In genomic region chr1:58458867-58459266, GRCm38 (mm10) we compare ENCODE assay signal across 17 mouse cellular contexts. TPM values are rescaled to one million over a fixed set of nuclear protein-coding genes. Genes with fewer than 3 reads are reported as not detected.
DNase-seq lines count a peak whose midpoint lies in the region; ATAC-seq and TF ChIP-seq lines count a peak whose summit lies in the region.
"Had no signal": no experiment of that assay in that cellular context is flagged by ENCODE, and none has a peak within 500 bp of the region (broad histone marks: within the 10 kb centered on the region; RNA-seq: fewer than 3 reads in every experiment).

No protein-coding gene starts in this region.

- no peak overlapping the region for H3K27ac ChIP-seq in embryonic facial prominence, embryonic 14.5 days (replicated peaks; ENCODE audit: low read depth, low read length)
- H3K27ac ChIP-seq in embryonic facial prominence, embryonic 10.5 days (replicated peaks), result no peak overlapping the region
- H3K27ac ChIP-seq in kidney, adult 2 months (ENCODE audit: insufficient read depth, low read depth, low read length), result no peak overlapping the region
- no peak overlapping the region for H3K27ac ChIP-seq in kidney, embryonic 16.5 days (ENCODE audit: low read length)
- no peak overlapping the region for H3K27ac ChIP-seq in liver, embryonic 12.5 days
- H3K27ac ChIP-seq: hindbrain, embryonic 12.5 days; kidney, postnatal 0 days; limb, embryonic 12.5 days; macrophage; neural tube, embryonic 12.5 days had no signal

- H3K4me3 ChIP-seq in embryonic facial prominence, embryonic 14.5 days (ENCODE audit: low read depth, low read length), result no peak overlapping the region
- no peak overlapping the region for H3K4me3 ChIP-seq in embryonic facial prominence, embryonic 10.5 days
- H3K4me3 ChIP-seq in kidney, adult 2 months (ENCODE audit: insufficient read depth, low read depth, low read length), result no peak overlapping the region
- no peak overlapping the region for H3K4me3 ChIP-seq in kidney, embryonic 16.5 days (ENCODE audit: low read length)
- H3K4me3 ChIP-seq in liver, embryonic 12.5 days, result no peak overlapping the region
- H3K4me3 ChIP-seq: hindbrain, embryonic 12.5 days; limb, embryonic 12.5 days; neural tube, embryonic 12.5 days had no signal

- H3K36me3 ChIP-seq in embryonic facial prominence, embryonic 14.5 days (ENCODE audit: control insufficient read depth, insufficient read depth, low read length), result peaks cover 97% of the 10 kb centered on the region
- H3K36me3 ChIP-seq in embryonic facial prominence, embryonic 10.5 days (replicated peaks), result peaks cover 100% of the 10 kb centered on the region
- H3K36me3 ChIP-seq in kidney, adult 2 months (ENCODE audit: control insufficient read depth, insufficient read depth, low read length), result peaks cover 2% of the 10 kb centered on the region
- peaks cover 70% of the 10 kb centered on the region for H3K36me3 ChIP-seq in kidney, embryonic 16.5 days (ENCODE audit: insufficient read depth, low read length)
- H3K36me3 ChIP-seq in liver, embryonic 12.5 days, result peaks cover 98% of the 10 kb centered on the region

- H3K4me2 ChIP-seq in embryonic facial prominence, embryonic 14.5 days (ENCODE audit: low read depth, low read length), result no peak overlapping the region
- H3K4me2 ChIP-seq in kidney, embryonic 16.5 days (replicated peaks; ENCODE audit: low read depth, low read length), result no peak overlapping the region
- H3K4me2 ChIP-seq in liver, embryonic 12.5 days, result no peak overlapping the region
- H3K4me2 ChIP-seq: hindbrain, embryonic 12.5 days; limb, embryonic 12.5 days; neural tube, embryonic 12.5 days had no signal

- H3K9me3 ChIP-seq in embryonic facial prominence, embryonic 14.5 days (ENCODE audit: control insufficient read depth, low read length), result no peaks in the 10 kb centered on the region
- no peaks in the 10 kb centered on the region for H3K9me3 ChIP-seq in embryonic facial prominence, embryonic 10.5 days
- H3K9me3 ChIP-seq in kidney, embryonic 16.5 days (ENCODE audit: low read length), result no peaks in the 10 kb centered on the region
- H3K9me3 ChIP-seq in liver, embryonic 12.5 days (replicated peaks), result no peaks in the 10 kb centered on the region
- H3K9me3 ChIP-seq: hindbrain, embryonic 12.5 days; limb, embryonic 12.5 days; neural tube, embryonic 12.5 days had no signal

- no peak for ATAC-seq in embryonic facial prominence, embryonic 14.5 days (ENCODE audit: low read depth)
- no peak for ATAC-seq in kidney, embryonic 16.5 days (ENCODE audit: low FRiP score, low TSS enrichment)
- ATAC-seq in liver, embryonic 12.5 days, result no peak
- ATAC-seq: CD4-positive, CD25-positive, alpha-beta regulatory T cell, adult 4 months; midbrain, embryonic 16.5 days had no signal

- peak; percentile 55 for DNase-seq in embryonic facial prominence, embryonic 14.5 days (ENCODE audit: low spot score)
- DNase-seq in embryonic facial prominence, embryonic 10.5 days (ENCODE audit: low spot score), result no peak
- peak; percentile 58 for DNase-seq in kidney, adult 2 months
- DNase-seq in right cerebral cortex, adult 18-20 months, result peak; percentile 38
- DNase-seq in right cerebral cortex, postnatal 25 days, result no peak
- peak; percentile 29 to 47 for DNase-seq in kidney, postnatal 4 days
- DNase-seq: spleen, adult 18-20 months; thymus, postnatal 4 days had no signal

- H3K9ac ChIP-seq in embryonic facial prominence, embryonic 14.5 days (ENCODE audit: low read depth, low read length), result no peak overlapping the region
- H3K9ac ChIP-seq in kidney, embryonic 16.5 days (replicated peaks; ENCODE audit: low read length), result no peak overlapping the region
- no peak overlapping the region for H3K9ac ChIP-seq in liver, embryonic 12.5 days
- H3K9ac ChIP-seq: hindbrain, embryonic 12.5 days; limb, embryonic 12.5 days; neural tube, embryonic 12.5 days had no signal

- no peaks in the 10 kb centered on the region for H3K27me3 ChIP-seq in embryonic facial prominence, embryonic 14.5 days (replicated peaks; ENCODE audit: control insufficient read depth, insufficient read depth, low read length)
- H3K27me3 ChIP-seq in embryonic facial prominence, embryonic 10.5 days (replicated peaks; ENCODE audit: low read depth, poor library complexity, severe bottlenecking), result no peaks in the 10 kb centered on the region
- no peaks in the 10 kb centered on the region for H3K27me3 ChIP-seq in kidney, adult 2 months (replicated peaks; ENCODE audit: control insufficient read depth, insufficient read depth, low read length)
- no peaks in the 10 kb centered on the region for H3K27me3 ChIP-seq in kidney, embryonic 16.5 days (ENCODE audit: insufficient read depth, low read length)
- no peaks in the 10 kb centered on the region for H3K27me3 ChIP-seq in liver, embryonic 12.5 days (replicated peaks)
- H3K27me3 ChIP-seq: hindbrain, embryonic 12.5 days; limb, embryonic 12.5 days; neural tube, embryonic 12.5 days had no signal

- WGBS in embryonic facial prominence, embryonic 14.5 days, result 60% methylated on average over 2 of the region's 2 CpGs
- WGBS in embryonic facial prominence, embryonic 10.5 days, result 92% methylated on average over 2 of the region's 2 CpGs
- 60% methylated on average over 2 of the region's 2 CpGs for WGBS in kidney, adult 2 months
- 72% methylated on average over 2 of the region's 2 CpGs for whole genome bisulfite sequencing in kidney, embryonic 16.5 days
- WGBS in liver, embryonic 12.5 days (ENCODE audit: insufficient replicate concordance), result 73% methylated on average over 2 of the region's 2 CpGs

- no peaks in the 10 kb centered on the region for H3K4me1 ChIP-seq in embryonic facial prominence, embryonic 14.5 days (ENCODE audit: control insufficient read depth, insufficient read depth, low read length)
- no peaks in the 10 kb centered on the region for H3K4me1 ChIP-seq in embryonic facial prominence, embryonic 10.5 days
- no peaks in the 10 kb centered on the region for H3K4me1 ChIP-seq in kidney, adult 2 months (ENCODE audit: control insufficient read depth, insufficient read depth, low read length)
- no peaks in the 10 kb centered on the region for H3K4me1 ChIP-seq in kidney, embryonic 16.5 days (ENCODE audit: insufficient read depth, low read length)
- H3K4me1 ChIP-seq in liver, embryonic 12.5 days, result no peaks in the 10 kb centered on the region
- H3K4me1 ChIP-seq: hindbrain, embryonic 12.5 days; limb, embryonic 12.5 days; neural tube, embryonic 12.5 days had no signal

- TF ChIP-seq POLR2A in kidney, adult 2 months (IDR thresholded peaks at IDR 0.05; ENCODE audit: low read depth, low read length), result no peak

- TF ChIP-seq CTCF in kidney, adult 2 months (conservative IDR thresholded peaks at IDR 0.05; ENCODE audit: insufficient read depth, insufficient read length, low read depth, low read length), result no peak

RNA-seq across cellular contexts. Expression of gene Ppil3, which starts 13.6 kb away (rescaled TPM):
- 44.9 and 50.7 TPM in 2 replicates for polyA plus RNA-seq in embryonic facial prominence, embryonic 14.5 days (2014; fragmentation: Nextera tagmentation; extraction: Ambion mirVana)
- 63.3 and 69.2 TPM in 2 replicates for polyA plus RNA-seq in embryonic facial prominence, embryonic 10.5 days (2016; fragmentation: Nextera tagmentation; extraction: Ambion mirVana)
- 18.4 and 25.5 TPM in 2 replicates for polyA plus RNA-seq in kidney, adult 2 months (2012; rRNA removed)
- 55.6 and 60.6 TPM in 2 replicates for polyA plus RNA-seq in kidney, embryonic 16.5 days (2015; fragmentation: Nextera tagmentation; extraction: Ambion mirVana)
- polyA plus RNA-seq in liver, embryonic 12.5 days (2016; fragmentation: Nextera tagmentation; extraction: Ambion mirVana), result 34.0 and 39.9 TPM in 2 replicates

RNA-seq across cellular contexts. Expression of gene Nif3l1, which starts 13.9 kb away (rescaled TPM):
- polyA plus RNA-seq in embryonic facial prominence, embryonic 14.5 days (2014; fragmentation: Nextera tagmentation; extraction: Ambion mirVana), result 36.1 and 37.3 TPM in 2 replicates
- 76.9 and 78.4 TPM in 2 replicates for polyA plus RNA-seq in embryonic facial prominence, embryonic 10.5 days (2016; fragmentation: Nextera tagmentation; extraction: Ambion mirVana)
- polyA plus RNA-seq in kidney, adult 2 months (2012; rRNA removed), result 19.7 and 21.3 TPM in 2 replicates
- 51.9 and 52.2 TPM in 2 replicates for polyA plus RNA-seq in kidney, embryonic 16.5 days (2015; fragmentation: Nextera tagmentation; extraction: Ambion mirVana)
- 25.2 TPM in 2 replicates for polyA plus RNA-seq in liver, embryonic 12.5 days (2016; fragmentation: Nextera tagmentation; extraction: Ambion mirVana)

RNA-seq across cellular contexts. Expression of gene Clk1, which starts 35.0 kb away (rescaled TPM):
- polyA plus RNA-seq in embryonic facial prominence, embryonic 14.5 days (2014; fragmentation: Nextera tagmentation; extraction: Ambion mirVana), result 157 and 196 TPM in 2 replicates
- 139 and 160 TPM in 2 replicates for polyA plus RNA-seq in embryonic facial prominence, embryonic 10.5 days (2016; fragmentation: Nextera tagmentation; extraction: Ambion mirVana)
- 35.1 and 45.9 TPM in 2 replicates for polyA plus RNA-seq in kidney, adult 2 months (2012; rRNA removed)
- 191 and 204 TPM in 2 replicates for polyA plus RNA-seq in kidney, embryonic 16.5 days (2015; fragmentation: Nextera tagmentation; extraction: Ambion mirVana)
- 96.2 and 96.4 TPM in 2 replicates for polyA plus RNA-seq in liver, embryonic 12.5 days (2016; fragmentation: Nextera tagmentation; extraction: Ambion mirVana)

RNA-seq across cellular contexts. Expression of gene Orc2, which starts 46.0 kb away (rescaled TPM):
- polyA plus RNA-seq in embryonic facial prominence, embryonic 14.5 days (2014; fragmentation: Nextera tagmentation; extraction: Ambion mirVana), result 31.6 and 32.5 TPM in 2 replicates
- 52.3 and 54.8 TPM in 2 replicates for polyA plus RNA-seq in embryonic facial prominence, embryonic 10.5 days (2016; fragmentation: Nextera tagmentation; extraction: Ambion mirVana)
- 7.0 and 8.7 TPM in 2 replicates for polyA plus RNA-seq in kidney, adult 2 months (2012; rRNA removed)
- 30.6 and 31.3 TPM in 2 replicates for polyA plus RNA-seq in kidney, embryonic 16.5 days (2015; fragmentation: Nextera tagmentation; extraction: Ambion mirVana)
- 55.9 and 62.2 TPM in 2 replicates for polyA plus RNA-seq in liver, embryonic 12.5 days (2016; fragmentation: Nextera tagmentation; extraction: Ambion mirVana)

Comparison
In these comparisons a context has a peak if more than half of its experiments do, and no peak if none do; other contexts are left out.
1. DNase-seq: peak in embryonic facial prominence, embryonic 14.5 days (single experiment), kidney, adult 2 months (single experiment), right cerebral cortex, adult 18-20 months (single experiment) and kidney, postnatal 4 days (2 of 2); none in embryonic facial prominence, embryonic 10.5 days (single experiment) and right cerebral cortex, postnatal 25 days (single experiment).